In genomic region chr4:134516981-134517380, GRCm38 (mm10) we compare ENCODE assay signal across 9 mouse cellular contexts. TPM values are rescaled to one million over a fixed set of nuclear protein-coding genes. Genes with fewer than 3 reads are reported as not detected.
DNase-seq lines count a peak whose midpoint lies in the region; ATAC-seq and TF ChIP-seq lines count a peak whose summit lies in the region.
"Had no signal": no experiment of that assay in that cellular context is flagged by ENCODE, and none has a peak within 500 bp of the region (broad histone marks: within the 10 kb centered on the region; RNA-seq: fewer than 3 reads in every experiment).

No protein-coding gene starts in this region.

- H3K4me2 ChIP-seq in kidney, postnatal 0 days (ENCODE audit: low read length) = no peak overlapping the region
- H3K4me2 ChIP-seq in intestine, embryonic 16.5 days (ENCODE audit: low read depth, low read length) = no peak overlapping the region

- no peak for TF ChIP-seq CTCF in kidney, postnatal 0 days (IDR thresholded peaks at IDR 0.05; ENCODE audit: low read depth)
- no peak for TF ChIP-seq CTCF in ES-Bruce4 (IDR thresholded peaks at IDR 0.05; ENCODE audit: low read depth, low read length)
- TF ChIP-seq CTCF in lung, adult 2 months (IDR thresholded peaks at IDR 0.05; ENCODE audit: insufficient read depth, low read length) = no peak

- H3K4me3 ChIP-seq in kidney, postnatal 0 days (replicated peaks; ENCODE audit: low read depth, low read length) = no peak overlapping the region
- 0 out of 2 replicates have a peak overlapping the region, but pooled peaks have one; percentile 4 for H3K4me3 ChIP-seq in ES-Bruce4 (ENCODE audit: low read depth, low read length)
- H3K4me3 ChIP-seq in intestine, embryonic 16.5 days (ENCODE audit: low read length) = no peak overlapping the region
- no peak overlapping the region for H3K4me3 ChIP-seq in lung, adult 2 months (replicated peaks; ENCODE audit: extremely low read depth, low read depth, low read length)
- H3K4me3 ChIP-seq: megakaryocyte, embryonic 14.5 days had no signal

- no peaks in the 10 kb centered on the region for H3K36me3 ChIP-seq in kidney, postnatal 0 days (ENCODE audit: insufficient read depth, low read length)
- H3K36me3 ChIP-seq in ES-Bruce4 (ENCODE audit: control insufficient read depth, insufficient read depth, low read length, poor library complexity, severe bottlenecking) = peaks cover 11% of the 10 kb centered on the region
- H3K36me3 ChIP-seq in intestine, embryonic 16.5 days (ENCODE audit: control insufficient read depth, insufficient read depth, low read length) = peaks cover 3% of the 10 kb centered on the region; the same call in 1 of the 2 replicates

- DNase-seq in kidney, postnatal 0 days (ENCODE audit: low spot score) = peak; percentile 26
- DNase-seq in kidney, adult 9 months = no peak
- DNase-seq in brain, adult 2 months (ENCODE audit: low read depth, low spot score) = peak; percentile 91
- no peak for DNase-seq in urinary bladder, postnatal 10 days (ENCODE audit: low spot score)
- no peak for DNase-seq in lung, adult 2 months

- ATAC-seq in kidney, postnatal 0 days (replicated peaks; ENCODE audit: low FRiP score, low read depth) = no peak
- 0 out of 2 replicates have a peak, but pooled peaks have one; percentile 41 for ATAC-seq in intestine, embryonic 16.5 days
- no peak for ATAC-seq in CD4-positive, CD25-positive, alpha-beta regulatory T cell, adult 4 months

- peak overlapping the region; percentile 16; the same call in 1 of the 2 replicates for H3K27ac ChIP-seq in kidney, postnatal 0 days
- peak overlapping the region; percentile 16; the same call in 1 of the 2 replicates for H3K27ac ChIP-seq in ES-Bruce4 (ENCODE audit: insufficient read depth, low read length)
- peak overlapping the region; percentile 49; the same call in 1 of the 2 replicates for H3K27ac ChIP-seq in intestine, embryonic 16.5 days (ENCODE audit: low read length)

- no peaks in the 10 kb centered on the region for H3K4me1 ChIP-seq in kidney, postnatal 0 days (replicated peaks; ENCODE audit: insufficient read depth, low read length)
- H3K4me1 ChIP-seq in ES-Bruce4 (ENCODE audit: control insufficient read depth, insufficient read depth, low read length) = peaks cover 8% of the 10 kb centered on the region
- H3K4me1 ChIP-seq in intestine, embryonic 16.5 days (ENCODE audit: control insufficient read depth, insufficient read depth, low read length) = peaks cover 17% of the 10 kb centered on the region
- no peaks in the 10 kb centered on the region for H3K4me1 ChIP-seq in lung, adult 2 months (ENCODE audit: control insufficient read depth, insufficient read depth, low read length)

- TF ChIP-seq EP300 in ES-Bruce4 (IDR thresholded peaks at IDR 0.05; ENCODE audit: insufficient read depth, low read depth, low read length) = 0 out of 2 replicates have a peak, but pooled peaks have one; percentile 30

- WGBS in kidney, postnatal 0 days = 65% methylated on average over 8 of the region's 8 CpGs
- 58% methylated on average over 8 of the region's 8 CpGs for WGBS in intestine, embryonic 16.5 days
- 55% methylated on average over 8 of the region's 8 CpGs for WGBS in lung, adult 2 months

- H3K9ac ChIP-seq in kidney, postnatal 0 days (ENCODE audit: low read depth, low read length) = no peak overlapping the region
- H3K9ac ChIP-seq in ES-Bruce4 (ENCODE audit: low read depth, poor library complexity, severe bottlenecking) = 0 out of 2 replicates have a peak overlapping the region, but pooled peaks have one; percentile 1
- no peak overlapping the region for H3K9ac ChIP-seq in intestine, embryonic 16.5 days (ENCODE audit: low read depth, low read length)

- H3K27me3 ChIP-seq in kidney, postnatal 0 days (ENCODE audit: insufficient read depth, low read length) = no peaks in the 10 kb centered on the region
- H3K27me3 ChIP-seq in ES-Bruce4 (ENCODE audit: control insufficient read depth, insufficient read depth, low read length, poor library complexity, severe bottlenecking) = no peaks in the 10 kb centered on the region
- no peaks in the 10 kb centered on the region for H3K27me3 ChIP-seq in intestine, embryonic 16.5 days (replicated peaks; ENCODE audit: control insufficient read depth, insufficient read depth, low read length)
- H3K27me3 ChIP-seq: megakaryocyte, embryonic 14.5 days had no signal

- no peak for TF ChIP-seq POLR2A in ES-Bruce4 (IDR thresholded peaks at IDR 0.05; ENCODE audit: insufficient read depth, low read length)
- TF ChIP-seq POLR2A in lung, adult 2 months (IDR thresholded peaks at IDR 0.05; ENCODE audit: borderline replicate concordance, extremely low read depth, low read depth, low read length) = no peak

- H3K9me3 ChIP-seq in kidney, postnatal 0 days (replicated peaks; ENCODE audit: low read length) = no peaks in the 10 kb centered on the region
- no peaks in the 10 kb centered on the region for H3K9me3 ChIP-seq in ES-Bruce4 (replicated peaks; ENCODE audit: control insufficient read depth, insufficient read depth, low read length, poor library complexity, severe bottlenecking)
- H3K9me3 ChIP-seq in intestine, embryonic 16.5 days (ENCODE audit: control insufficient read depth, low read length) = no peaks in the 10 kb centered on the region
- H3K9me3 ChIP-seq: megakaryocyte, embryonic 14.5 days had no signal

RNA-seq across cellular contexts. Expression of gene Aunip, which starts 6.2 kb away (rescaled TPM):
- 5.2 and 7.0 TPM in 2 replicates for polyA plus RNA-seq in kidney, postnatal 0 days (2015; fragmentation: Nextera tagmentation; extraction: Ambion mirVana)
- 32.4 and 38.3 TPM in 2 replicates for polyA plus RNA-seq in ES-Bruce4 (2011; ENCODE audit: insufficient read depth, insufficient read length, low read depth, missing spikeins)
- 14.4 and 14.6 TPM in 2 replicates for polyA plus RNA-seq in intestine, embryonic 16.5 days (2015; fragmentation: Nextera tagmentation; extraction: Ambion mirVana)
- polyA plus RNA-seq in CD4-positive, CD25-positive, alpha-beta regulatory T cell, adult 4 months (2017; shearing (Covaris generic)) = 1 to 10 TPM in 1 of 2 experiments, under 1 TPM in 1; 0.26 to 1.2 TPM
- not detected in 2 replicates for polyA plus RNA-seq in lung, adult 2 months (2012; rRNA removed)

RNA-seq across cellular contexts. Expression of gene Mtfr1l, which starts 18.2 kb away (rescaled TPM):
- polyA plus RNA-seq in kidney, postnatal 0 days (2015; fragmentation: Nextera tagmentation; extraction: Ambion mirVana) = 137 and 141 TPM in 2 replicates
- polyA plus RNA-seq in ES-Bruce4 (2011; ENCODE audit: insufficient read depth, insufficient read length, low read depth, missing spikeins) = 50.5 and 51.9 TPM in 2 replicates
- polyA plus RNA-seq in intestine, embryonic 16.5 days (2015; fragmentation: Nextera tagmentation; extraction: Ambion mirVana) = 97.1 and 97.5 TPM in 2 replicates
- polyA plus RNA-seq in CD4-positive, CD25-positive, alpha-beta regulatory T cell, adult 4 months (2017; shearing (Covaris generic)) = 100 to 1,000 TPM in 1 of 2 experiments, 10 to 100 TPM in 1; 83.6 to 119 TPM
- polyA plus RNA-seq in lung, adult 2 months (2012; rRNA removed) = 115 and 169 TPM in 2 replicates

RNA-seq across cellular contexts. Expression of gene Paqr7, which starts 20.5 kb away (rescaled TPM):
- 5.4 and 5.7 TPM in 2 replicates for polyA plus RNA-seq in kidney, postnatal 0 days (2015; fragmentation: Nextera tagmentation; extraction: Ambion mirVana)
- 1.5 and 3.4 TPM in 2 replicates for polyA plus RNA-seq in ES-Bruce4 (2011; ENCODE audit: insufficient read depth, insufficient read length, low read depth, missing spikeins)
- polyA plus RNA-seq in intestine, embryonic 16.5 days (2015; fragmentation: Nextera tagmentation; extraction: Ambion mirVana) = 23.6 and 32.1 TPM in 2 replicates
- 10 to 100 TPM; 21.3 to 56.0 TPM for polyA plus RNA-seq in CD4-positive, CD25-positive, alpha-beta regulatory T cell, adult 4 months (2017; shearing (Covaris generic))
- polyA plus RNA-seq in lung, adult 2 months (2012; rRNA removed) = 146 and 205 TPM in 2 replicates

RNA-seq across cellular contexts. Expression of gene Selenon, which starts 35.0 kb away (rescaled TPM):
- polyA plus RNA-seq in kidney, postnatal 0 days (2015; fragmentation: Nextera tagmentation; extraction: Ambion mirVana) = 13.9 and 27.9 TPM in 2 replicates
- polyA plus RNA-seq in ES-Bruce4 (2011; ENCODE audit: insufficient read depth, insufficient read length, low read depth, missing spikeins) = 21.6 and 23.0 TPM in 2 replicates
- polyA plus RNA-seq in intestine, embryonic 16.5 days (2015; fragmentation: Nextera tagmentation; extraction: Ambion mirVana) = 4.7 and 5.5 TPM in 2 replicates
- 1 to 10 TPM in 1 of 2 experiments, under 1 TPM in 1; 0.19 to 1.9 TPM for polyA plus RNA-seq in CD4-positive, CD25-positive, alpha-beta regulatory T cell, adult 4 months (2017; shearing (Covaris generic))
- 36.2 and 42.2 TPM in 2 replicates for polyA plus RNA-seq in lung, adult 2 months (2012; rRNA removed)

RNA-seq across cellular contexts. Expression of gene Stmn1, which starts 48.9 kb away (rescaled TPM):
- 926 and 1,019 TPM in 2 replicates for polyA plus RNA-seq in kidney, postnatal 0 days (2015; fragmentation: Nextera tagmentation; extraction: Ambion mirVana)
- 266 and 270 TPM in 2 replicates for polyA plus RNA-seq in ES-Bruce4 (2011; ENCODE audit: insufficient read depth, insufficient read length, low read depth, missing spikeins)
- polyA plus RNA-seq in intestine, embryonic 16.5 days (2015; fragmentation: Nextera tagmentation; extraction: Ambion mirVana) = 982 and 1,127 TPM in 2 replicates
- polyA plus RNA-seq in CD4-positive, CD25-positive, alpha-beta regulatory T cell, adult 4 months (2017; shearing (Covaris generic)) = 100 to 1,000 TPM in 1 of 2 experiments, 10 to 100 TPM in 1; 80.7 to 125 TPM
- 18.8 and 38.6 TPM in 2 replicates for polyA plus RNA-seq in lung, adult 2 months (2012; rRNA removed)

Comparison
In these comparisons a context has a peak if more than half of its experiments do, and no peak if none do; other contexts are left out.
1. DNase-seq: peak in kidney, postnatal 0 days (single experiment) and brain, adult 2 months (single experiment); none in kidney, adult 9 months (single experiment), urinary bladder, postnatal 10 days (single experiment) and lung, adult 2 months (single experiment).
2. Peak in every context shown above with its lines, with median percentiles within 50 percentile points of each other: H3K27ac ChIP-seq.